Mouse (Mus musculus): ENCODE measurements around the gene Ctnnd2. TPM values are rescaled to one million over a fixed set of nuclear protein-coding genes. Genes with fewer than 3 reads are reported as not detected.

Gene Ctnnd2
- total RNA-seq, 2 experiments from 2014 or later: 223 to 229 TPM

GRCm38 (mm10) chr15:30451921-30452320 is 279.5 kb downstream of the Ctnnd2 start:
- H3K27ac ChIP-seq: peak overlapping the region; percentile 86
- no peak for DNase-seq (ENCODE audit: low spot score in 2 of 2)
- TF ChIP-seq CTCF (conservative IDR thresholded peaks at IDR 0.05): no peak
- H3K4me3 ChIP-seq: no peak overlapping the region

GRCm38 (mm10) chr15:30457541-30458250 is 285.3 kb downstream of the Ctnnd2 start:
- peak; percentile 14 to 15 for DNase-seq (ENCODE audit: low spot score in 2 of 2)
- peak overlapping the region; percentile 85 for H3K27ac ChIP-seq
- H3K4me3 ChIP-seq: peak overlapping the region; percentile 48
- TF ChIP-seq CTCF (conservative IDR thresholded peaks at IDR 0.05): peak; percentile 47

- peak overlapping the region; percentile 48 for H3K4me3 ChIP-seq
- H3K27ac ChIP-seq: peak overlapping the region; percentile 85
- DNase-seq (ENCODE audit: low spot score in 2 of 2): no peak
- TF ChIP-seq CTCF (conservative IDR thresholded peaks at IDR 0.05): no peak
Observed at GRCm38 (mm10) chr15:30458671-30459070, 286.3 kb downstream of the Ctnnd2 start.

GRCm38 (mm10) chr15:30460341-30461125 is 288.1 kb downstream of the Ctnnd2 start:
- TF ChIP-seq CTCF (conservative IDR thresholded peaks at IDR 0.05): no peak
- no peak for DNase-seq (ENCODE audit: low spot score in 2 of 2)
- H3K27ac ChIP-seq: peak overlapping the region; percentile 44; the same call in 1 of the 2 replicates

GRCm38 (mm10) chr15:30462804-30463423 is 290.5 kb downstream of the Ctnnd2 start:
- no peak for DNase-seq (ENCODE audit: low spot score in 2 of 2)
- H3K27ac ChIP-seq: no peak overlapping the region
- no peak overlapping the region for H3K4me3 ChIP-seq
- no peak for TF ChIP-seq CTCF (conservative IDR thresholded peaks at IDR 0.05)

More at GRCm38 (mm10) chr15:30460341-30461125, 288.1 kb downstream of the Ctnnd2 start:
- H3K4me3 ChIP-seq: peak overlapping the region; percentile 48

GRCm38 (mm10) chr15:30463471-30464047 is 291.2 kb downstream of the Ctnnd2 start:
- Histone ChIP-seq H3K4me3 (no peak overlapping the region), H3K27ac (no peak overlapping the region)
- DNase-seq (ENCODE audit: low spot score in 2 of 2): no peak
- TF ChIP-seq CTCF (conservative IDR thresholded peaks at IDR 0.05): no peak

- H3K27ac ChIP-seq: peak overlapping the region; percentile 2; the same call in 1 of the 2 replicates
- no peak for DNase-seq (ENCODE audit: low spot score in 2 of 2)
- H3K4me3 ChIP-seq: no peak overlapping the region
- no peak for TF ChIP-seq CTCF (conservative IDR thresholded peaks at IDR 0.05)
Observed at GRCm38 (mm10) chr15:30466950-30467543, 294.7 kb downstream of the Ctnnd2 start.

- Histone ChIP-seq H3K4me3 (no peak overlapping the region), H3K27ac (no peak overlapping the region)
- DNase-seq (ENCODE audit: low spot score in 2 of 2): no peak
- TF ChIP-seq CTCF (conservative IDR thresholded peaks at IDR 0.05): no peak
Observed at GRCm38 (mm10) chr15:30468773-30469172, 296.4 kb downstream of the Ctnnd2 start.

- no peak for TF ChIP-seq CTCF (conservative IDR thresholded peaks at IDR 0.05)
- no peak overlapping the region for H3K27ac ChIP-seq
- no peak overlapping the region for H3K4me3 ChIP-seq
- no peak for DNase-seq (ENCODE audit: low spot score in 2 of 2)
Observed at GRCm38 (mm10) chr15:30471280-30471966, 299.0 kb downstream of the Ctnnd2 start.

GRCm38 (mm10) chr15:30480676-30481075 is 308.3 kb downstream of the Ctnnd2 start:
- Histone ChIP-seq H3K27ac (0 out of 2 replicates have a peak overlapping the region, but pooled peaks have one; percentile 14), H3K4me3 (peak overlapping the region; percentile 20; the same call in 1 of the 2 replicates)
- no peak for TF ChIP-seq CTCF (conservative IDR thresholded peaks at IDR 0.05)
- DNase-seq (ENCODE audit: low spot score in 2 of 2): peak; percentile 32 to 40

- no peak for DNase-seq (ENCODE audit: low spot score in 2 of 2)
- H3K27ac ChIP-seq: no peak overlapping the region
- H3K4me3 ChIP-seq: no peak overlapping the region
- TF ChIP-seq CTCF (conservative IDR thresholded peaks at IDR 0.05): no peak
Observed at GRCm38 (mm10) chr15:30506476-30506875, 334.1 kb downstream of the Ctnnd2 start.

- no peak overlapping the region for H3K27ac ChIP-seq
- DNase-seq (ENCODE audit: low spot score in 2 of 2): no peak
- H3K4me3 ChIP-seq: no peak overlapping the region
- no peak for TF ChIP-seq CTCF (conservative IDR thresholded peaks at IDR 0.05)
Observed at GRCm38 (mm10) chr15:30512467-30512866, 340.1 kb downstream of the Ctnnd2 start.
